Mouse (Mus musculus) granulocyte monocyte progenitor cell, adult 5-6 weeks (primary cell): ENCODE data around the gene Zfp809. TPM values are rescaled to one million over a fixed set of nuclear protein-coding genes. Genes with fewer than 3 reads are reported as not detected.
A peak's percentile ranks its signal among the peaks of the same experiment; 100 is the strongest.
"Not testable (repeated sequence)": the region's sequence is repeated elsewhere in the genome, so short reads cannot be mapped to it uniquely, and the experiment has no call there.

ENCODE experiments used
- ATAC-seq: replicated peaks from 2 replicates; pipeline ENCODE4 v1.8.0; 2016; ENCODE audit warnings: mild to moderate bottlenecking, moderate TSS enrichment, inconsistent platforms; ENCODE audit not compliant: poor library complexity, severe bottlenecking
- total RNA-seq, 2 experiments: library from RNA; stranded (forward) in 1 of 2; stranded (reverse) in 1 of 2; fragments of 200-712, 200-1000 nt in 1 of 2; fragments of >200 nt in 1 of 2; fragmentation: Nextera tagmentation in 1 of 2; gene quantifications; 2 replicates each; pipeline ENCODE4 v1.2.3; 2014 to 2017

The Zfp809 gene
- total RNA-seq (2014; fragmentation: Nextera tagmentation) (50.6 and 54.9 TPM in 2 replicates), total RNA-seq (2017) (20.4 and 27.2 TPM in 2 replicates)

DNA sequence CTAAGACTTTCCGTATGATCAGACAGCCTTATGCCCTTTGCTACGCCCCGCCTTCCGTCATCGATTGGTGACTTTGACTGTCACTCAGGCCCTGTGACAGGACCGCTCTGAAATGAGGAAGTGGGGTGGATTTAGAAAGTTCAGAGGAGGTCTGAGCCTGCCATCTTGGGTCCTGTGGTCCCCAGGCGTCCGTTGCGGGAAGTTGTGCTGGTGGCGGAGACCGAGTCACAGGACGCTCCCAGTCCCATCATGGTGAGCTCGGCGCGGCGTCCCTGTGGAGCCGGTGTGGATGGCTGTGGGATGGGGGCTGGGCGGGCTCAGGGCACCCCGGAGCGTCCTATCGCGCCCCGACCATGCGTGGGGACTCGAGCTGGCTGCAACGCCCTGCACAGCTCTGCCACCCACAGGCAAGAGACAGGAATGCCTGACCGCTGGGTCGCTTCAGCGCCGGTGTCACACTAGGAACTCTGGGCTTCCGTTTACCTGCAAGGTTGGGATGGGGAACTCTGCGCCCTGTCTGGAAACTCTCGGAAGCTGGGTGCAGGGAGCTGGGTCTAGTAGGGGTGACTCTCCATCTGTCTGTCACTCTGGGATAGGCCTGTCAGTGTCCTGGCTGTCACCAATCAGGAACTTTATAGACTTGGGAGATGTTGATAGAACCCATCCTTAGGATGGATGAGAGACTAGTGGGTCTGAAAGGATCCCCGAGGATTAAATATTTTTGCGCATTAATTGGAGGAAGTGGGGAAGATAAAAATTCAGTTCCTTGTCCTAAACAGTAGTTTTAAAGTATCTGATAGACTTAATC is at the start of gene Zfp809:
Zfp809 (plus strand) TSS at position 134 of the 808 bp plus-strand sequence.
- ATAC-seq, result peak; percentile 96

GRCm38 (mm10) chr9:22188025-22188611 is 37.4 kb upstream of the Zfp809 start, which contains the start of gene Zfp872:
Zfp872 (plus strand) TSS chr9:22188090.
- peak; percentile 30 for ATAC-seq

DNA sequence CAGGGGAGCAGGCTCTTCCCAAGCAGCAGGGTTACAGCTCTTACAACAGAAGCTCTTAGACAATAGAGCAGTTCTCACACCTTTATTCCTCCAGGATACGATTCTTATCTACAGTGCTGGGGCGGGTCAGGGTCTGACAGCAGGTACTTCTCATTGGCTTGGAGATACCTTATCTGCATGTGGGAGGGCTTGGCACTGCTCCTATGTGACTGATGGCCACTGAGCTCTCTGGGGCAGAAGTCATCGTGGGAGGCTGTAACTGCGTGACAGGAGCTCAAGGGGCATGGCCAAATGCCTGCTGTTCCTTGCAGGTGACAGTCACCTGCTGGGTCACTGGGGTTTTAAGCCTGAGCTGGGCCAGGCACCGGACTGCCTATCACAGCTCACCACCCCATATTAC is 29.1 kb upstream of the Zfp809 start:
- no peak for ATAC-seq

DNA sequence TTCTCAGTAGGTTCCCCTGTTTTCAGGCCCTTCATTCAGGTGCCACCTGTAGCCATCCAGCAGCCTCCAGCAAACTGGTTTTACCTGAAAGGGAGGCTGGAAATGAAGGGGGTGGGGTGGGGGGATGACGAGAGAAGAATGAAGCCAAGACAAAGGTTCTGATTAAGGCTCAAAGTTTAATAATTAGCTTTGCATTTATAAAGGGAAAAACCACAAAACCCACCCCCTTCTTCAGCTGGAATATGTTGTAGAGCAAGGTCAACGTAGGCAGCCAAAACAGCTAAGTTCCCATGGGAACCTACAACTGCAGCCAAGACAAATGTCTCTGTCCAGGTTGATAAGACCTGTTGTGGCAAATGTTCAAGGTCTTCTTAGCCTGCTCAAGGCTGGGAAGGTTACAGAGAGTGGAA is 11.7 kb upstream of the Zfp809 start:
- no peak for ATAC-seq

- ATAC-seq, result no peak
Measured at GRCm38 (mm10) chr9:22214549-22214948, 11.0 kb upstream of the Zfp809 start.

DNA sequence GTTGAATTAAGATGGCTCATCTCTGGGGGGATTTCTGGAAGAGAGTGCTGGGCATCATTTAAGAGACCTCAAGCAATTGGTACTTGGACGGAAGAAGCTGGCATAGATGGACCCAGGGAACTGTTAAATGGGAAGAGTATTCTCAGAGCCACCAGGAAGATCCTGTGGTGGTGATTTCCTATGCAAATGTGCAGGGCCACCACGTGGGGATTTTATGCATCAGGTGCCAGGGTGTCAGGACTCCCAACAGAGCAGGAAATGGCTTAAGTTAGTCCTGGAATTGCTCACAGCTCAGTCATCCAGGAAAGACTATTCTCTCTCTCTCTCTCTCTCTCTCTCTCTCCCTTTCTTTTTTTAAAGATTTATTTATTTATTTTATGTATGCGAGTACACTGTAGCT is 8.8 kb upstream of the Zfp809 start:
- no peak for ATAC-seq

GRCm38 (mm10) chr9:22217858-22218493 is 7.5 kb upstream of the Zfp809 start:
- ATAC-seq, result no peak

DNA sequence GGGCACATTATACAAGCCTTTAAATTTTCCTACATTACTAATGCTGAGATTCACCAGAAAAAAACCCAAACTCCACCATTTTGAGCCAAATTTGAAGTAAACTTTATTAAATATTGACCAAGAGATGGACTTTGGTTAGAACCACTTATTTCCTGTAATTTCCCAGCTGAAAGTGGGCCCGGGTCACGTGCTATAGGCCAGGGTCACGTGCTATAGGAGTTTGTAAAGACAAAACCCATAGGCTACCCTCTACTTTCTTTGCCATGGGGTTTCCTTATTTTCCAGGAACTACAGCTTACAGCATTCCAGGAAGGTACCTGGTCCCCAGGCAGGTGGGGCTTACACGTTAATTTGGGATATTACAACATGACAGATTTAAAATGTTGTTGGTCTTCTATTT is 1.4 kb upstream of the Zfp809 start:
- no peak for ATAC-seq

DNA sequence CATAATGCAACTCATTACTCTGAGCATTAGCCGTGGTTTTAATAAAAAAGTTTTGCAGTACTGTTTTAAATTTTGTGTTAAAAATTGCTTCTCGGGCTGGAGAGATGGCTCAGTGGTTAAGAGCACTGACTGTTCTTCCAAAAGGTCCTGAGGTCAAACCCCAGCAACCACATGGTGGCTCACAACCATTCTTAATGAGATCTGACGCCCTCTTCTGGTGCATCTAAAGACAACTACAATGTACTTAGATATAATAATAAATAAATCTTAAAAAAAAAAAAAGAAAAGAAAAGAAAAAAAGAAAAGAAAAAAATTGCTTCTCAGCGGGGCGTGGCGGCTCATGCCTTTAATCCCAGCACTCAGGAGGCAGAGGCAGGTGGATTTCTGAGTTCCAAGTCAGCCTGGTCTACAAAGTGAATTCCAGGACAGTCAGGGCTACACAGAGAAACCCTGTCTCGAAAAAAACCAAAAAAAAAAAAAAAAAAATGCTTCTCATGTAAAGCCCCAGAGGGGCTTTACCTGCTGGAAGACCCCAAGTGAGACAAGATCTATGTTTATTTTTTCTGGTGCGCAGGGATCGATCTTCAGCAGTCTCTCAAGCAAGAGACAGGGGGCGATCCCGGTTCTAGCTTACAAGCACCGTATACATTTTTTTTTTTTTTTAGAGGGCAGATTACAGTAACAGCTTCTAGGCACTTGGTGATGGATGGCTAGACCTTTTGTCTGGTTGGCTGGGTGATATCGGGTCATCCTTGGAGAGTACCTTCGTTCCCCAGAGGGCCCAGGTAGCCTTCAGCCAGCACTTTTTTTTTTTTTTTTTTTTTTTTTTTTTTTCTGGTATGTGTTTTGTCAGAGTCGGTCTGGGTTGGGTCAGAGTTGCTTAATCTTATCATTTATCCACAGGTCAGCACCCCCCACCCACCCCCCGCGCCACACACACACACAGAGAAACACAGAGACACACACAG is 694 bp upstream of the Zfp809 start:
- peak; percentile 49 for ATAC-seq

DNA sequence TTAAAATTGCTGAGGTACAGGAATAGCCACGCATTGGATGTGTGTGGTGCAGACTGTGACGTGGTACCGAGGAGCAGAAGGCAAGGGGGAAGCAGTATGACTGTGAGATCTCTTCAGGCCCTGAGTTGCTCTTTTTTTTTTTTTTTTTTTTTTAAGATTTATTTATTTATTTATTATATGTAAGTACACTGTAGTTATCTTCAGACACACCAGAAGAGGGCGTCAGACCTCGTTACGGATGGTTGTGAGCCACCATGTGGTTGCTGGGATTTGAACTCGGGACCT is 817 bp downstream of the Zfp809 start:
- not testable (repeated sequence) for ATAC-seq

GRCm38 (mm10) chr9:22226846-22227245 is 1.3 kb downstream of the Zfp809 start:
- ATAC-seq, result no peak

DNA sequence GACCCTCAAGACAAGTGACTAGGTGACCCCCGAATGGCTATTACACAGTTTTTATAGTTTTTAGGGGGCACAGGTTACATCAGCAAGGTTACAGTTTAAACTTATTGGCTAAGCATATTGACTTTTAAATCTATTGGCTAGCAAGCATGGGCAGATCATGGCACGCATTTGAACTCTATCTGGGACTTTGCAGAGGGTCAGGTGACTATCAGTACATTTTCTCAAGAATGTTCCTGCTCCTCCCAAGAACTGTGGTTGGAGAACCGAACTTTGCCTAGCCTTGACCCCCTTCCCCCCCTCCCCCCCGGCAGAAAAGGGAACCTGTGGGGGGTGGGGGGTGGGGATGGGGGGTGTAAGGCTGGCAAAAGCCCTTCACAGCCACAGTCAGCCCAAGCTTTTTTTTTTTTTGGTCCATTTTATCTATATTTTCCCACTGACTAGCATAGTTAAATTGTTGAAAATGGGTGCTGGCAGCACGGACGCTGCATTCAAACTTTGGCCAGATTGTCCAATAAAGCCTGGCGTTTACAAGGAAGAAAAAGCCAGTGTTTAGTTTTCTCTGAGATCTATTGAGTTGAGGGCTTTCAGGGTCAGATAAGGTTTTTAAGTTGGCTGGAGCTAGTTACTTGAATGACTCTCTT is 4.0 kb downstream of the Zfp809 start:
- no peak for ATAC-seq

DNA sequence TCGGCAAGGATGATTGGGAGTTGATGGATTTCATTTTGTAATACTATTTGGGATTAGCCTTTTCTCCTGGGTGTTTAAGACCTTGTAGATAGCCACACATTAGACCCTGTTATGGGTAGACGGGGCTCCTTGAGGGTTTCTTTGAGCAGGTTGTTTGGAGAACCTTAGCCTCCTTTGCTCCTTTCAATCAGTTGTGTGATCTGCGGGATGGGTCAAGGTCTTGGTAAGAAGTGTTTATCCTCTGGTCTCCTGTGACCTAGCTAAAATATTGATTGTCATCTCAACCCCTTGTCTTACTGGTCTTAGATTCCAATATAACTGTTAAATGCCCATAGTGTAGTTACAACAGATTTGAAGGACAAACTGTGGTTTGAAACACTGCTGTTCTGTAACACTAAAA is 4.5 kb downstream of the Zfp809 start:
- ATAC-seq, result no peak

DNA sequence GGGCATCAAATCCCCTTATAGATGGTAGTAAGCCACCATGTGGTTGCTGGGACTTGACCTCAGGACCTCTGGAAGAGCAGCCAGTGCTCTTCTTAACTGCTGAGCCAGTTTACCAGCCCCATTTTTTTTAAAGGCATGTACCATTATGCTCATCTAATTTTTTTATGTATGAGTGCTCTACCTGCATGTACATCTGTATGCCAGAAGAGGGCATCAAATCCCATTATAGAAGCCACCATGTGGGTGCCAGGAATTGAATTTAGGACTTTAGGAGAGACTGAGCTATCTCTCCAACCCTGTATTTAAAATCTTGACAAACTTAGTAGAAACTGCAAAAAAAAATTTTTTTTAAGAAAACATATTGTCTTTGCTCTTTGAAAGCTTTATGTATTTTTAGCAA is 5.0 kb downstream of the Zfp809 start:
- 0 out of 2 replicates have a peak, but pooled peaks have one; percentile 25 for ATAC-seq

DNA sequence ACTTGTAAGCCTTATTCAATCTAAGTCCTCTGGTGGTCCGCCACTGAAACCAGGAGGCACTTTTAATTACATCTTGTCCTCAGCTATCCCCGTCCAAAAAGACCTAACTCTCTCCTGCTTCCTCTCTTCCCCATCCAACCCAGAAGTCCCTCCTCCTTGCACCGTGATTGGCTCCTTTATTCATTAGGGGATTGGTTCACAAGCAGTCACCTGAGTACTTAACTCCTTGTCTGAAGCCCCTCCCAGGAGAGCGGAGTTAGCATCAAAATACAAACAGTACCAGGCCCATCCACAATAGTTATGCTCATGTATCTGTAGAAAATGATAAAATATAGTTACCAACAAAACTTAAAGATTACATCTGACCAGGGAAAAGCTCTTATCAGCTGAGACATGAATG is 14.5 kb downstream of the Zfp809 start:
- ATAC-seq, result no peak

GRCm38 (mm10) chr9:22244242-22244641 is 18.7 kb downstream of the Zfp809 start:
- no peak for ATAC-seq

- no peak for ATAC-seq
Measured at GRCm38 (mm10) chr9:22256579-22256978, 31.1 kb downstream of the Zfp809 start.

- ATAC-seq, result no peak
Measured at GRCm38 (mm10) chr9:22258784-22259183, 33.3 kb downstream of the Zfp809 start.

DNA sequence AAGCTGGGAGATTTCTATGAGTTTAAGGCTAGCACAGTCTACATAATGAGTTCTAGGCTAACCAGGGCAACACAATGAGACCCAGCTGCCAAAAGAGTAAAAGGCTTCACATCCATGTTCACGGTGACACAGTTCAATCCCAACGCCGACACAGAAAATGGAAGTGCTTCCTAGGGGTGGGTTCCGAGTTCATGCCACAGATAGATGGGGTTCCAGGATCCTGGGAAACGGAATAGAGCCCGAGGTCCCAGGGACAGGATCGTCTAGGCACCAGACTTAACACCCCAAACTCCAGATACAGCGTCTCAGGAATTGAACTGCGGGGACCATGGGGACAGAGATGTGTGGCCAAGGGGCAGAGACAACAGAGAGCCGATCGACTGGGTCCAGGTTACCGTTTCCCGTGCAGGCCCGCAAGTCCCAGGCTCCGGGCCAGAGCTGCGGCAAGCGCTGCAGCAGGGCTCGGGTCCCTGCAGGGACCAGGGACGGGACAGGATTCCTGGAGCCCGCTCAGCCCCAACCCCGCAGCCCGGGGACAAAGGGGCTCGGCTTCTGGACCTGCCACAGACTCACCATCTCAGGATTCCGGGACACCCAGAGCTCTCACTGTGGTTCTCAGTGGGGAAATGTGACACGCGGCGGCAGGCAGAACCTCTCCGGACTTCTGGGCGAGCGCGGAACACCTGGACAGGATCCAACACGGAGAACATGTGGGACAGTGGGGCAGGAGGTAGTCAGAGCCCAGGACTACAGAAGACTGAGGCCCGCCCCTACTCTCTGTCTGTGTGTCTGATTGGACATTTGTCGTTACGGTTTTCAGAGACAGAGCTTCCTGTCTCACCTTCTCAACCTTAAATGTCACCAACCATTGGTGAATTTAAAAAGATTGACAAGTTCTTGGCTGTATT is 33.9 kb downstream of the Zfp809 start, which contains the start of gene Zfp599:
Zfp599 (minus strand) TSS at position 712 of the 908 bp plus-strand sequence.
- ATAC-seq, result peak; percentile 88
